Mouse (Mus musculus): ENCODE data around the gene Ino80b. TPM values are rescaled to one million over a fixed set of nuclear protein-coding genes. Genes with fewer than 3 reads are reported as not detected.

Ino80b gene
- total RNA-seq, 1 experiment from 2014 or later, result 31.3 TPM

DNA sequence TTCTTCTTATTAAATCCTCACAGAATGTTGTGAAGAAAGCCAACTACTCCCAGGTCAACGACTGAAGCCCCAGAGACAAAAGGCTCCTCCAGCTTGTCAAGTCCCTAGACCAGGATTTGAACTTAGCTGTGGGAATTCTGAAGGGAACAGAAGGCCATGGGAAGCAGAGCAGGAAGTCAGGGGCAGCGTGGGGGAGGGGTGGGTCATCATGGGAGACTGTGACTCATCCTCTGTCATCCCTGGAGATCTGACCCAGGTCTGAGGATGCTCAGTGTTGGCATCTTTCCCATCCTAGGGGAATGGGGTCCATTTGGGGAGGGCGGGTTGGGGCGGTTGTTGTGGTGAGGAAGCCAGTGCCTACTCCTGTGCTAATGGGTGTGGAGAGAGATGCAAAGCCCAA, 16.4 kb upstream of the Ino80b start:
- DNase-seq, result no peak

DNA sequence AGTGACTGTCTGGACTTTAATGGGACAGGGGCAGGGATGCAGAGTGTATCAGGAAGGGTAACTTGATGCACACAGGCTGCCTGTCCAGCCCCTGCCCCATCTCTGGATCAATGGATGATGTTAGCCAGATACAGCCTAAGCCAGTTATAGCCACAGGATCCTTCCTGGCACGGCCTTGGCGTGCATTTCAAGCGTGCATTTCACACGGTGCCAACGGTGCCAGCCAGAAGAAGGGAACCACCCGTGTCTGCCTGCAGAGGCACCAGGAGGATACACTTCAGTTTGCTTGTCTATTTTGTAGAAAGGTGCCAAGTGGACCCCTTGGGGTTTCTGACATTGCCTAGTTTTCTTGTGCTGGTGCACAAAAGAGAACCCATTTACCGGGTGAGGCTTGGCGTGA, 14.8 kb upstream of the Ino80b start:
- no peak for DNase-seq

DNA sequence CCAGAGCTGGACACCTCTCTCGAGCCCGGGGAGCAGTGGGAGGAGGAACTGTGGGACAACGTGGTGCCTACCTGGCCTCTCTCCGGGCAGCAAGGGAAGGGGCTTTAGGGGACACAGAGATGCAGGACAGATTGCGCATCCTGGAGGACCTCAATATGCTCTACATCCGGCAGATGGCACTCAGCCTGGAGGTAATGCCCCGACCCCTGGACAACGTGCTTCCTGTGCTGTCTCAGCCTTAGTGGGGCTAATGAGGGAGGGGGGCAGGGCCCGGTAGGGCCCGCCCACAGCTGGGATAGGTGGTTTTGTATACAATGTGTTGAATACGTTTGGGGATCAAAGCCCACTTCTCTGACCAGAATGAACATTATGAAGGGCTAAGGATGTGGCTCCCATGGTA, 12.8 kb upstream of the Ino80b start:
- DNase-seq, result no peak

DNA sequence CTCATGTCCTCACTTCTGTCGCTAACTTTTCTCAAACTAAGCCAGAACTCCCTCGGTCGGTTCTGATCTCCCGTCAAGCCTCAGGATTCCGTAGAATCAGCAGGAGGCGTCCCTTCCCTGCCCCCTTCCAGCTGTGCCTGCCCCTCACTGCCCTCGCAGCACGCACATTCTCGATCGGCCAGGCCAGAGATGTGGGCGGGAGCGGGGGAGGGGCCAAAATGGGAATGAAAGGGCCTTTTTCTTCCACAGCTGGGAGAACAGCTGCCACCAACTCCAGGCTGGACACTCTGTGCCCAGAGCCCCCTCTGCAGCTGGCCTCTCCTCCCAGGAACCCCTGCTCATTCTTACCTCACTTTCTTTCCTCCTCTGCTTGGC, 12.3 kb upstream of the Ino80b start:
- DNase-seq, result peak; percentile 90

- DNase-seq, result peak; percentile 72
Measured at GRCm38 (mm10) chr6:83136881-83137575, 11.8 kb upstream of the Ino80b start.

- DNase-seq, result no peak
Measured at GRCm38 (mm10) chr6:83136291-83136880, 11.2 kb upstream of the Ino80b start.

DNA sequence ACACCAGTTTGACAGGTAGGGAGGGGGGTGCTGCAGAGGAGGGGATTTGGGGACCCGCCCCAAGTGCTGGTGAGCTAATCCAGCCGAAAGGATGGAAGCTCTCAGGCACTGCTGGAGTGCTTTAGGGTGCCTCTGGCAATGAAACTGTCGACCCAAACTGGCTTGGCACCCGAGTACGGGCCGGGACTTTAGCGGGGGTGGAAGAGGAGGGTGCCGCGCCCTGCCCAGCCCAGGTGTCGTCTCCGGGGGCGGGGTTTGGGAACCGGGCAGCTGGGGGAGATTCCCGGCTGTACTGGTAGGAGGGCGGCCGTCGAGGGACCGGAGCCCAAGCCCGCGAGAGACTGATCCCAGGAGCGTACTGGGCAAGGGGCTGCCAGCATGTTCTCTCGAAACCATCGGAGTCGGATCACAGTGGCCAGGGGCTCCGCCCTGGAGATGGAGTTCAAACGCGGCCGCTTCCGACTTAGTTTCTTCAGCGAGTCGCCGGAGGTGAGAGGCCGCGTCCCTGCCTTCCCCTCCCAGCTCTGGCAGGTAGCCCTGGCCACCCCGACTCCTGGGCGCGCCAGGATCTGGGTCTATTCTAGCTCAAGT, 10.4 kb upstream of the Ino80b start:
- peak; percentile 40 for DNase-seq

DNA sequence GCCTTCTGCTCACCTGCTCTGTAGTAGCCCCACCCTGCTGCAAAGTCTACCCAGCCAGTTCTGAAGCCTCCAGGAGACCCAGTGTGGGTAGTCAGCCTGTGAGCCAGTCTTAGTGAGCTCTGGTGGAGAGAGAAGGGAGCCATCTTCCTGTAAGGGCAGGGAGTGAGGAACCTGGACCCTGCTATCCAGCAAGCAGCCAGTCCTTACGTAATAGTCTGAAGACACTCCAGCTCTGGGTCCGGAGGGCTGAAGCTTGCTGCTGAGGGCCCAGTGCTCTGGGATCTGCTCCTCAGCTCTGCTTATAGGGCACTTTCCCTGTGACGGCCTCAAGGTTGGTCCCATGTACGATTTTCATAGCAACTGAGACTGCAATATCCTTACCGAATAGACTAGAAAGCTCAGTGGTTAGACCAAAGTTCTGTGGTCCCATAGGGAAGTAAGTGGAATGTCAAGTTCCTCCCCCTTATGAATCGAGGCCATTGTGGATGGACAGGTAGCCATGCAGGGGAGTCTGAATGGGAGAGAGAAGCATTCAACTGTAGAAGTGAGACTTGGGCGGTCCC, 9.8 kb upstream of the Ino80b start, which contains the start of gene Rtkn:
Gene Rtkn (plus strand): TSS at position 513 of the 563 bp plus-strand sequence.
- DNase-seq, result no peak

GRCm38 (mm10) chr6:83134226-83134625, 9.0 kb upstream of the Ino80b start:
- DNase-seq, result no peak

- DNase-seq, result no peak
Measured at GRCm38 (mm10) chr6:83132176-83132919, 7.1 kb upstream of the Ino80b start.

DNA sequence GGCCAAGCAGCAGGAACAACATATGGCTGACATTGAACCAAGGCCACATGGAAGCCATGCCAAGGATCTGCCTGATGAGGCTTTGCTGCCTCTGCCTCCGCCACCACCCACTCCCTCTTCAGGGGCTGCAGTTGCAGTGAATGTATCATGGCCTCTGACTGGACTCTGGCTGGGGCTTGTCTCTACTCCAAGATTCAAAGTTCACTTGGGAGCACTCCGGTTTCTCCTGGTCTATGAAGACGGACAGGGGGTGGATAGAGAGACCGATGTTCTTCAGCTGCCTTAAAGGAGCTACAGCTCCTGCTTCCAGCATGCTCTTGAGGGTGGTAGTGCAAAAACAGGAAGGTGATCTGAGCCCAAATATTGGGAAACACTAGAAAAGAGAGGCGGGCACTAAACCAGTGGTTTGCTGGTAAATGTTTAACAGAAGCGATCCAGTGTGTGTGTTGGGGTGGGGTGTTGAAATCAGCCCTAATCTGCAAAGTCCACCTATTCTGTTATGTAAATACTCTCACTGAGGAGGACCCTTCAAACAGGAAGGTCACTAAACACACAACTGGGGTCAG, 6.3 kb upstream of the Ino80b start:
- no peak for DNase-seq

- no peak for DNase-seq
Measured at GRCm38 (mm10) chr6:83127419-83127818, 2.2 kb upstream of the Ino80b start.

GRCm38 (mm10) chr6:83124851-83125312, 349 bp downstream of the Ino80b start:
- DNase-seq, result peak; percentile 87

GRCm38 (mm10) chr6:83122961-83123360, 2.3 kb downstream of the Ino80b start:
- no peak for DNase-seq

- DNase-seq, result no peak
Measured at GRCm38 (mm10) chr6:83121863-83122710, 3.1 kb downstream of the Ino80b start.

GRCm38 (mm10) chr6:83120930-83121862, 4.0 kb downstream of the Ino80b start, which contains the start of gene Wbp1:
Gene Wbp1, minus strand, starts transcription at chr6:83121559.
- DNase-seq, result peak; percentile 88

- DNase-seq, result no peak
Measured at GRCm38 (mm10) chr6:83119734-83120051, 5.5 kb downstream of the Ino80b start.

- DNase-seq, result no peak
Measured at GRCm38 (mm10) chr6:83118825-83119733, 6.2 kb downstream of the Ino80b start.

DNA sequence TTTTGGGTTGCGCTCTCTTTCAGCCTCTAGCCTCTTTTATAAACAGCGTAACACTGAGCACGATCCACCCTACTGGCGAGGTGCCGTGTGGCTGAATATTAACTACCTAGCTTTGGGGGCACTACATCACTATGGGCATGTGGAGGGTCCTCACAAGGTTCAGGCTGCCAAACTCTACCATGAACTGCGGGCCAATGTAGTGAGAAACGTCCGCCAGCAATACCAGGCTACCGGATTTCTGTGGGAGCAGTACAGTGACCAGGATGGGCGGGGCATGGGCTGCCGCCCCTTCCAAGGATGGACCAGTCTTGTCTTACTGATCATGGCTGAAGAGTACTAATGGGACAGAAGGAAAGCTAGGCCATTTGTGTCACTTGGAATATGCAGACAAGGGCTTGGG, 6.9 kb downstream of the Ino80b start:
- DNase-seq, result no peak
